Mouse (Mus musculus) kidney, embryonic 15.5 days (tissue): Measurements from ENCODE around the gene Gan. TPM values are rescaled to one million over a fixed set of nuclear protein-coding genes. Genes with fewer than 3 reads are reported as not detected.

Experiments used
- ATAC-seq: fragments of 200-750 bp; cut with Nextera tagmentation; replicated peaks from 2 replicates; pipeline ENCODE4 v1.8.0; 2017; ENCODE audit warnings: moderate TSS enrichment; ENCODE audit not compliant: low FRiP score
- H3K27ac ChIP-seq: fragments of 300-500 bp; sonication (generic); 2 replicates; pipeline ENCODE4 v1.5.1; 2015; ENCODE audit warnings: mild to moderate bottlenecking, inconsistent platforms
- H3K27me3 ChIP-seq: fragments of 300-500 bp; sonication (generic); 2 replicates; pipeline ENCODE4 v1.6.1; 2015; ENCODE audit warnings: inconsistent platforms
- H3K36me3 ChIP-seq: fragments of 300-500 bp; sonication (generic); 2 replicates; pipeline ENCODE4 v1.6.1; 2015; ENCODE audit warnings: inconsistent platforms
- H3K4me1 ChIP-seq: fragments of 300-500 bp; sonication (generic); 2 replicates; pipeline ENCODE4 v1.6.1; 2015; ENCODE audit warnings: inconsistent platforms
- H3K4me2 ChIP-seq: fragments of 300-500 bp; sonication (generic); 2 replicates; pipeline ENCODE4 v1.6.1; 2015; ENCODE audit warnings: moderate library complexity, mild to moderate bottlenecking, inconsistent platforms
- H3K4me3 ChIP-seq: fragments of 300-500 bp; sonication (generic); replicated peaks from 2 replicates; pipeline ENCODE4 v1.5.1; 2015; ENCODE audit warnings: mild to moderate bottlenecking, inconsistent platforms
- H3K9ac ChIP-seq: fragments of 300-500 bp; sonication (generic); 2 replicates; pipeline ENCODE4 v1.6.1; 2015; ENCODE audit warnings: mild to moderate bottlenecking, inconsistent platforms
- H3K9me3 ChIP-seq: fragments of 300-500 bp; sonication (generic); replicated peaks from 2 replicates; pipeline ENCODE4 v1.6.1; 2016; ENCODE audit warnings: inconsistent platforms
- WGBS: fragments of 180-500 bp; shearing (Covaris S2); methylation state at CpG from one replicate; pipeline ENCODE4 v1.1.7; 2015; ENCODE audit warnings: mixed read lengths; 5-methylcytosine and 5-hydroxymethylcytosine counted together
- polyA plus RNA-seq: library from polyadenylated mRNA; unstranded; fragments of >200 nt; fragmentation: Nextera tagmentation; extraction: Ambion mirVana; gene quantifications from 2 replicates; pipeline ENCODE4 v1.2.1, GENCODE M21; 2015

The Gan gene
- polyA plus RNA-seq, 1 experiment from 2014 or later: 1.9 TPM

DNA sequence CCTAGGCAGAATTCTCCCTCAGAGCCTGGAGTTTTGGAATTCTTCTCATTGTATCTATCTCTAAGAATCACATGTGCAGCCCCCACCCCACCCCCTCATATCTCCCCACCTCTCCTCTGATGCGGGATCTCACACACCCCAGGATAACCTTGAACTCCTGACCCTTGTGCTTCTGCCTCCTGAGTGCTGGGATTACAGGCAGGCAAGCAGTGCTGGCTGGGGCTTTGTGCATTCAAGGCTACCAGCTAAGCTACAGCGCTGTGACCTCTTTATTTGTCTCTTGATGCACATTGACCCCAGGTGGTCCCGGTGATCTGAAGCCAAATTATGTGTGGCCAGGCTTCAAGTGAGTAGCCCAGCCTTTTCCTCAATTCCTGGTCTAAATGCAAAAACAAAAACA, 83.9 kb downstream of the Gan start:
- ATAC-seq: no peak
- WGBS: 31% methylated on average over 3 of the region's 3 CpGs
- no peaks in the 10 kb centered on the region for H3K27me3 ChIP-seq
- no peak overlapping the region for H3K27ac ChIP-seq
- no peak overlapping the region for H3K4me2 ChIP-seq
- no peak overlapping the region for H3K4me3 ChIP-seq
- no peaks in the 10 kb centered on the region for H3K9me3 ChIP-seq
- no peak overlapping the region for H3K9ac ChIP-seq
- no peaks in the 10 kb centered on the region for H3K36me3 ChIP-seq
- 0 out of 2 replicates have a peak, but pooled peaks cover 2% of the 10 kb centered on the region for H3K4me1 ChIP-seq

GRCm38 (mm10) chr8:117242286-117242685, 84.4 kb downstream of the Gan start:
- Histone ChIP-seq H3K9me3 (no peaks in the 10 kb centered on the region), H3K36me3 (no peaks in the 10 kb centered on the region), H3K27me3 (no peaks in the 10 kb centered on the region), H3K4me2 (no peak overlapping the region), H3K9ac (no peak overlapping the region), H3K27ac (no peak overlapping the region), H3K4me3 (no peak overlapping the region), H3K4me1 (0 out of 2 replicates have a peak, but pooled peaks cover 2% of the 10 kb centered on the region)
- WGBS: 78% methylated on average over 6 of the region's 6 CpGs
- no peak for ATAC-seq

DNA sequence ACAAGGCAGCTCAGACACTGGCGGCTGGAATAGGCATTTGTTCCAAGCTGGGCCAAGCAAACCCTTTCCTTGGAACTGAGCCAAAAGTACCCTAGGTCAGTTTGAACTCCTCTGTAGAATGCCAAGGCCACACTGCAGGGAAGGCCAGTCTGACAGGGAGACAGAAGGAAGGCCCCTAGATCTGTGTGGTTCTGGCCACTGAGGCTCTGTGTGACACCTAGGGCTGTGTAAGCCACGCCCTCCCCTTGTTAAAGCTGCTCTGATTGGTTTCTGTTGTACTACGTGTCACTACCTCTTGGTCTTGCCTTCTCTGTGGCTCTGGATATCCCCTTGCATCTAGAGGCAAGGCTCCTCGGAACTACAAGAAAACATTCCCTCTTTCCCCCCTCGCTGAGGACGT, 86.7 kb downstream of the Gan start:
- no peaks in the 10 kb centered on the region for H3K9me3 ChIP-seq
- H3K4me3 ChIP-seq: no peak overlapping the region
- WGBS: 54% methylated on average over 6 of the region's 6 CpGs
- H3K36me3 ChIP-seq: no peaks in the 10 kb centered on the region
- 0 out of 2 replicates have a peak, but pooled peaks cover 2% of the 10 kb centered on the region for H3K4me1 ChIP-seq
- H3K4me2 ChIP-seq: no peak overlapping the region
- no peaks in the 10 kb centered on the region for H3K27me3 ChIP-seq
- no peak overlapping the region for H3K27ac ChIP-seq
- ATAC-seq: no peak
- H3K9ac ChIP-seq: no peak overlapping the region

GRCm38 (mm10) chr8:117248341-117248740, 90.4 kb downstream of the Gan start:
- Histone ChIP-seq H3K27me3 (no peaks in the 10 kb centered on the region), H3K36me3 (no peaks in the 10 kb centered on the region), H3K4me1 (no peaks in the 10 kb centered on the region), H3K9ac (no peak overlapping the region), H3K27ac (no peak overlapping the region), H3K4me3 (no peak overlapping the region), H3K9me3 (no peaks in the 10 kb centered on the region), H3K4me2 (no peak overlapping the region)
- WGBS: 74% methylated on average over 11 of the region's 11 CpGs
- ATAC-seq: no peak

DNA sequence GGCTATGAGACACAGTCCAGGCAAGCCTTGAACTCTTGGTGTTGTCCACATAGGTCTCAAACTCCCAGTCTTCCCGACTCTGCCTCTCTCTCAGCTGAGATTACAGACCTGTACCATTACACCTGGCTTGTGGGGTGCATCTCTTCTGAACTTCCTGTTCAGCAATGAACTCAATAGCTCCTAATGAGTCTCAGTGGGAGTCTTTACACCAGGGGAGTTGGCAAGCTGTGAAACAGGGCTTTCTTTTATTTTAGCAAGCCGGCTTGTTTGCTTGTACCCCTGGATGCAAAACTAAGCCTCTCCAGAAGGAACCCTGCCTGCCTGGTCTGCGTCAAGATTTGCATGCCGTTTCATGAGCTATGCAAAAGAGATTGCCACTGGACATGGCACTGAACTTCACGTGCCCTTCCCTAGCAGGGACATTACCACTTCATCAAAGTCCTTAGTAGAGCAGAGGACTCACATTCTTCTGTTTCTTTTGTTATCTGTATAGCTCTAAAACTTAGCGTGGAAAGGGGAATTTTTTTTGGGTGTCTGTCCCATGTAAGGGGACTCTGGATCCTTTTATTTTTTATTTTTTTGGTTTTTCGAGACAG, 93.2 kb downstream of the Gan start:
- Histone ChIP-seq H3K9ac (no peak overlapping the region), H3K27ac (no peak overlapping the region), H3K4me2 (no peak overlapping the region), H3K4me1 (peaks cover 3% of the 10 kb centered on the region; the same call in 1 of the 2 replicates), H3K36me3 (no peaks in the 10 kb centered on the region), H3K27me3 (no peaks in the 10 kb centered on the region), H3K4me3 (no peak overlapping the region), H3K9me3 (no peaks in the 10 kb centered on the region)
- whole genome bisulfite sequencing: 54% methylated on average over 7 of the region's 7 CpGs
- ATAC-seq: no peak

- Histone ChIP-seq H3K27ac (no peak overlapping the region), H3K36me3 (no peaks in the 10 kb centered on the region), H3K4me2 (no peak overlapping the region), H3K9ac (no peak overlapping the region), H3K4me3 (no peak overlapping the region), H3K27me3 (no peaks in the 10 kb centered on the region), H3K9me3 (no peaks in the 10 kb centered on the region), H3K4me1 (peaks cover 3% of the 10 kb centered on the region; the same call in 1 of the 2 replicates)
- no peak for ATAC-seq
- 95% methylated on average over 8 of the region's 8 CpGs for WGBS
These were observed 94.7 kb downstream of the Gan start for GRCm38 (mm10) chr8:117252650-117253049.

DNA sequence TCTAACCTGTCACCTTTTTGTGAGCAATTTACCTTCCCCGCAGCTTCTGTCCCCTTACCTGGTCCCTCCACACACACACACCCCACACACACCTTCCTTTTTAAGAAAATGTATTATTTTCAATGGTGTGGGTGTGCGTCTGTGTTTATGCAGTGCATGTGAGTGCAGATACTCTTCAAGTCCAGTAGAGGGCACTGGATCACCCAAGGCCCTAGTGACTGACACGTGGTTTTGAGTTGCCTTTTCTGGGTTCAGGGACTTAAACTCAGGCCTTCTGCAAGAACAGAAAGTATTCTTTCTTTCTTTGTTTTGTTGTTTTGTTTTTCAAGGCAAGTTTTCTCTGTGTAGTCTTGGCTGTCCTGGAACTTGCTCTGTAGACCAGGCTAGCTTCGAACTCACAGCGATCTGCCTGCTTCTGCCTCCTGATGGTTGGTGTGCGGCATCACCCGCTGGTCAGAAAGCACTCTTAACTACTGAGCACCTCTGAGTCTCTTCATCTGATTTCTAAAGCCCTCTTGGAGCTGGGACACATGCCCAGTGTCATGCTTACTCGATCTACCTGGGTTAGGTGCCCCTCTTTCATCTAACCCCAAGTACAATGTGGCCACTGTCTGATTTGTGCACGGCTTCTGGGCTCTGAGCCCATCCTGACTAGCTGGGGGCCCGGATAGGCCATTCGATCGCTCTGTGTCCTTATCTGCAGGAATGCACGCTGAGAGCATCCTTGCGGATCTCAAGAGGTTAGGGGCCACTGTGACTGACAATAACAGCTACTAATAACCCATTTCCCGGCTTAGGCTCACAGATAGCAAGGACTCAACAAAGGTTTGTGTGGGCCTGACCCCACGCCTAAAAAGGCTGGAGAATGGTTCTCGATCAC, 95.7 kb downstream of the Gan start:
- Histone ChIP-seq H3K27me3 (no peaks in the 10 kb centered on the region), H3K9me3 (no peaks in the 10 kb centered on the region), H3K27ac (no peak overlapping the region), H3K4me1 (peaks cover 9% of the 10 kb centered on the region), H3K9ac (no peak overlapping the region), H3K4me3 (no peak overlapping the region), H3K4me2 (no peak overlapping the region), H3K36me3 (no peaks in the 10 kb centered on the region)
- ATAC-seq: no peak
- WGBS: 91% methylated on average over 17 of the region's 17 CpGs

- H3K4me3 ChIP-seq: no peak overlapping the region
- no peak for ATAC-seq
These were observed 96.6 kb downstream of the Gan start for GRCm38 (mm10) chr8:117254496-117254895.

DNA sequence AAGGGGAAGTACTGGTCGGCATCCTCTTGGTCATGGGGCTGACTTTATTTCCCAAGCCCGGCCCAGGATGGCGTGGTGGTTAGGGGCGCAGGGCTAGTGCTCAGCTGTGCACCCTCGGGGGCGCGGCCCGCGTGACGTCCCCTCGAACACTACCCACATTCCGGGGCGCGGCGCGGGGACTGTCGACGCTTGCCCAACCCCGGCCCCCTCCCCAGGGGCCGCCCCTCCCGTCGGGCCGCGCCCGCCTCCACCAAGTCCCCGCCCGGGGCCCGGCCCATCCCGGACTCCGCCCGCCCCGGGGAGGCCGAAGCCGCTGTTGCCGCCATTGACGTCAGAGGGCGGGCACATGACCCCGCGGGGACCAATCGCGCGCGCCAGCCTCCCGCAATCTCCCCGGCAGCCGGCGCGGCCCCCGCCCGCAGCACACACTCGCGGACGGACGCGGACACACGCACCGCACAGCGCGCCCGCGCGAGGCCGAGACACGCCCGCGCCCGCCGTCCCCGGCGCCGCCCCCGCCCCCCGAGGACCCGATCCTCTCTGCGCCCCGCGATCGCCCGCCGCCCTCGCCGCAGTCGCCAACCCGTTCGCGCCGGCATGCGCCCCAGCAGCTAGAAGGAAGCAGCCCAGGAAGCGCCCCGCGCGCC, 98.5 kb downstream of the Gan start:
- Histone ChIP-seq H3K27ac (peak overlapping the region; percentile 88), H3K9ac (peak overlapping the region; percentile 97), H3K4me1 (peaks cover 36% of the 10 kb centered on the region), H3K4me3 (peak overlapping the region; percentile 88), H3K4me2 (peak overlapping the region; percentile 79), H3K36me3 (no peaks in the 10 kb centered on the region), H3K9me3 (no peaks in the 10 kb centered on the region), H3K27me3 (no peaks in the 10 kb centered on the region)
- peak; percentile 92 for ATAC-seq
- 0% methylated on average over 49 of the region's 92 CpGs for WGBS

More at GRCm38 (mm10) chr8:117254496-117254895, 96.6 kb downstream of the Gan start:
- Histone ChIP-seq H3K36me3 (no peaks in the 10 kb centered on the region), H3K27ac (no peak overlapping the region), H3K9ac (no peak overlapping the region), H3K4me1 (peaks cover 17% of the 10 kb centered on the region), H3K4me2 (no peak overlapping the region), H3K27me3 (no peaks in the 10 kb centered on the region), H3K9me3 (no peaks in the 10 kb centered on the region)
- 82% methylated on average over 6 of the region's 6 CpGs for WGBS

- Histone ChIP-seq H3K4me3 (peak within 1 kb of the TSS; percentile 88), H3K9ac (peak within 1 kb of the TSS; percentile 97), H3K4me1 (peaks cover 45% of the 10 kb centered on the region), H3K9me3 (no peaks in the 10 kb centered on the region), H3K36me3 (no peaks in the 10 kb centered on the region), H3K27ac (peak within 1 kb of the TSS; percentile 88), H3K4me2 (peak within 1 kb of the TSS; percentile 79), H3K27me3 (no peaks in the 10 kb centered on the region)
- peak; percentile 23; the same call in 1 of the 2 replicates for ATAC-seq
- WGBS: under 1% methylated on average over 62 of the region's 65 CpGs
These were observed 99.3 kb downstream of the Gan start, which contains the start of gene Cmip for GRCm38 (mm10) chr8:117257029-117257820. Cmip (plus strand) TSS chr8:117257064.

GRCm38 (mm10) chr8:117257821-117258575, 100.1 kb downstream of the Gan start:
- Histone ChIP-seq H3K4me1 (peaks cover 52% of the 10 kb centered on the region), H3K4me3 (peak overlapping the region; percentile 88), H3K27me3 (no peaks in the 10 kb centered on the region), H3K27ac (peak overlapping the region; percentile 88), H3K4me2 (peak overlapping the region; percentile 79), H3K9me3 (no peaks in the 10 kb centered on the region), H3K36me3 (no peaks in the 10 kb centered on the region), H3K9ac (peak overlapping the region; percentile 97)
- ATAC-seq: no peak
- 4% methylated on average over 22 of the region's 22 CpGs for WGBS
